Mouse (Mus musculus) lung, postnatal 0 days (tissue): ENCODE measurements around the gene Mybpc1.

Source experiments
- CTCF ChIP-seq: IDR thresholded peaks from 2 replicates; pipeline ENCODE4 v1.5.1; 2016; ENCODE audit warnings: antibody characterized with exemption, mild to moderate bottlenecking
- EP300 ChIP-seq: IDR thresholded peaks from 2 replicates; pipeline ENCODE4 v1.6.1; 2016; ENCODE audit warnings: antibody characterized with exemption, mild to moderate bottlenecking, control low read depth

DNA sequence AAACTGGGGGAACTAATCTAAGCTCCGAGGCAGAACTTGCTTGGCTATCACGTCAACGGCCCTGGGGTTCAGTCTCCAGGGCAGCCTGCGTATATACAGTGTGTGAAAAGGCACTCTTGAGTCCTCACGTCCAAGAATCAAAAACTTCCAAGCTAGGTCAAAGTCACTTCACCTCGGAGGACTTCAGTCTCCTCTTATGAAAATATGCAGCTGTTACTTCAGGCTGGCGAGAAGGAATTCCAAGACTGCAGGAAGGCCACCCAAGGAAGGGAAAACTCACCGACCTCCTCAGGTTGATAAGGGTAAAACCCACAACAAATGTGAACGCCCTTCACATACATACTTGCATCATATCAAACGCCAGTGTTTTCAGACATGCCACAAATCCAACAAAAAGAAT, 103.6 kb downstream of the Mybpc1 start:
- no peak for TF ChIP-seq CTCF
- TF ChIP-seq EP300 = peak; percentile 84
